Mouse (Mus musculus): Measurements from ENCODE around the gene Ctsk.

Gene Ctsk

GRCm38 (mm10) chr3:95542981-95543380, 43.9 kb downstream of the Ctsk start:
- Histone ChIP-seq H3K4me1 (replicated peaks; ENCODE audit: low read depth, low read length) (peaks cover 4% of the 10 kb centered on the region; the same call in 1 of the 2 replicates), H3K4me3 (replicated peaks; ENCODE audit: low read length) (no peak overlapping the region), H3K9me3 (ENCODE audit: low read length) (no peaks in the 10 kb centered on the region), H3K36me3 (ENCODE audit: insufficient read depth, low read length) (no peaks in the 10 kb centered on the region), H3K27me3 (ENCODE audit: insufficient read depth, low read length) (no peaks in the 10 kb centered on the region; the same call in 1 of the 2 replicates)
- TF ChIP-seq NANOG (IDR thresholded peaks at IDR 0.05; ENCODE audit: borderline replicate concordance, low read length) (no peak), CTCF (conservative IDR thresholded peaks at IDR 0.05; ENCODE audit: low read length) (no peak)

GRCm38 (mm10) chr3:95550176-95550575, 51.1 kb downstream of the Ctsk start:
- Histone ChIP-seq H3K36me3 (ENCODE audit: insufficient read depth, low read length) (no peaks in the 10 kb centered on the region), H3K27me3 (ENCODE audit: insufficient read depth, low read length) (no peaks in the 10 kb centered on the region), H3K4me3 (replicated peaks; ENCODE audit: low read length) (no peak overlapping the region), H3K9me3 (ENCODE audit: low read length) (no peaks in the 10 kb centered on the region), H3K4me1 (replicated peaks; ENCODE audit: low read depth, low read length) (0 out of 2 replicates have a peak, but pooled peaks cover 5% of the 10 kb centered on the region)
- TF ChIP-seq POU5F1 (IDR thresholded peaks at IDR 0.05; ENCODE audit: borderline replicate concordance, low read length) = no peak
- TF ChIP-seq CTCF (conservative IDR thresholded peaks at IDR 0.05; ENCODE audit: low read length) = no peak
- no peak for TF ChIP-seq NANOG (IDR thresholded peaks at IDR 0.05; ENCODE audit: borderline replicate concordance, low read length)

DNA sequence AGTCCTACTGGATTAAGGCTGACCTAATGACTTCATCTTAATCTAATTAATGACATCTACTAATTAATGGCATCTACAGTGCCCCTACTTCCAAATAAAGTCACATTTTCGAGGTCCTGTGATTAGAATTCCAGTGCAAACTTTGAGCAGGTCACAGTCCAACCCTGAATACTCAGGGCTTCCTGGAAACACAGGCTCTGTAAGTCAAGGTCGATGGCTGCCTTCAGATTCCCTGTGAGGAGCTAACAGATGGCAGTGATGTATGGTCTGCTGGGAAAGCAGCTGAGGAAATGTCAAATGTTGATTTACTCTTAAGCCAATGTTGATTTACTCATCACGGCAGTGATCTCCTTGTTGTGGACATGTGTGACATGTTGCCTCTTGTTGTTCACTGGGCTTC, 54.9 kb downstream of the Ctsk start:
- 0 out of 2 replicates have a peak, but pooled peaks cover 2% of the 10 kb centered on the region for H3K27me3 ChIP-seq (ENCODE audit: insufficient read depth, low read length)
- no peak overlapping the region for H3K4me3 ChIP-seq (replicated peaks; ENCODE audit: low read length)
- H3K36me3 ChIP-seq (ENCODE audit: insufficient read depth, low read length) = no peaks in the 10 kb centered on the region
- 0 out of 2 replicates have a peak, but pooled peaks cover 5% of the 10 kb centered on the region for H3K4me1 ChIP-seq (replicated peaks; ENCODE audit: low read depth, low read length)
- TF ChIP-seq POU5F1 (IDR thresholded peaks at IDR 0.05; ENCODE audit: borderline replicate concordance, low read length) (no peak), CTCF (conservative IDR thresholded peaks at IDR 0.05; ENCODE audit: low read length) (no peak), NANOG (IDR thresholded peaks at IDR 0.05; ENCODE audit: borderline replicate concordance, low read length) (no peak)
- H3K9me3 ChIP-seq (ENCODE audit: low read length) = peaks cover 8% of the 10 kb centered on the region
